Mouse (Mus musculus): ENCODE measurements around the gene Dnajb5.
A peak's percentile ranks its signal among the peaks of the same experiment; 100 is the strongest.

Dnajb5 gene

DNA sequence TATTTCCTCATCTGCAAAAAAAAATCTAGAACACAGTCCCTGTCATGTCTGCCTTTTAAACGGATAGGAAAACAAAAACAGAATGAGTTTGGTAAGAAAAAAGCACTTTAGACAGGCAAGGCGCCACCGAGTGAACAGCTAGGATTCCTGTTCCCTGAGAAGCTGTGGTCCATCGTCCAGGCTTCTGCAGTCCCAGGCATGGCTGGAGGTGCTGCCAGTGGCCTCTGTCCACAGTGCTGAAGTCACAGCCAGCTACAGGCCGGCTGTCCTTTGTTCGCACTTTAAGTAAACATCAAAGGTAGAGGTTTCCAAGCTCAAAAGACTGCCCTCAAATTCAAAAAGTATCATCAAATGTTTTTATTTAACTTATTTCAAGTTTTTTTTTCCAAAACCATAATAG, 4.6 kb upstream of the Dnajb5 start:
- no peak for DNase-seq

DNA sequence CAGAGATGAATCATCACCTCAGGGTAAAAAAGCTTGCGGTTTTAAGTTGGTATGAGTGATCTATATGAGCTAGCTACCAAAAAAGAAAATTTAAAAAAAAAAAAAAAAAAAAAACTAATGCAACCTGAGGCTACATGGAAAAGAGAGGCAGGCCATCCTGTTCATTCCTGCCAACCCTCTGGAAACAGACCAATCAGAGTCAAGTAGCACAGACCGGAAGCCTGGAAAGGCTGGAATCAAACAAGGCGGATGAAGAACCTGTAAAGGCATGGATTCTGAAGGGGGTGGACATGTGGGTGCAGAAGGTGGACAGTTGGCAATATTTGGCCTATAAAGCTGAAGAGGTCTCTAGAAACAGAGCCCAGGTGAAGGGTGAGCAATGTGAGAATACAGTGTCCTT, 4.2 kb upstream of the Dnajb5 start:
- no peak for DNase-seq

DNA sequence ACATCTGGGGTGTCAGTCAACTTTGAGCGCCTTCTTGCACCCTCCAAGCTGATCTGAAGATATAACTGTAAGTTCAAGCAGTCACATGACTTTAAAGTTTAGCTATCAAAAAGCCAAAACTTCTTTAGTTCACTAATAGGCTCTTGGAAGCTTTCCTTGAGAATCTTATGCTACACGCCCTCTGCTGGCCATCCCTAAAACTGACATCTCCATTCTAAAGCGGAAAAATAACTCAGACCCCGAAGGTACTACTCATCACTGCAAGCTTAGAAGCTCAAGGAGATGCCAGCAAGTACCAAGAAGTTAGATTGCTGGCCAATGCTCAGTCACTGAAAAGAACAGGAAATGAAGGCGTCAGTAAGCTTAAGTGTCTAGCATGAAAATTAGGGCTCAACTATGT, 3.7 kb upstream of the Dnajb5 start:
- DNase-seq: peak; percentile 62 to 76

DNA sequence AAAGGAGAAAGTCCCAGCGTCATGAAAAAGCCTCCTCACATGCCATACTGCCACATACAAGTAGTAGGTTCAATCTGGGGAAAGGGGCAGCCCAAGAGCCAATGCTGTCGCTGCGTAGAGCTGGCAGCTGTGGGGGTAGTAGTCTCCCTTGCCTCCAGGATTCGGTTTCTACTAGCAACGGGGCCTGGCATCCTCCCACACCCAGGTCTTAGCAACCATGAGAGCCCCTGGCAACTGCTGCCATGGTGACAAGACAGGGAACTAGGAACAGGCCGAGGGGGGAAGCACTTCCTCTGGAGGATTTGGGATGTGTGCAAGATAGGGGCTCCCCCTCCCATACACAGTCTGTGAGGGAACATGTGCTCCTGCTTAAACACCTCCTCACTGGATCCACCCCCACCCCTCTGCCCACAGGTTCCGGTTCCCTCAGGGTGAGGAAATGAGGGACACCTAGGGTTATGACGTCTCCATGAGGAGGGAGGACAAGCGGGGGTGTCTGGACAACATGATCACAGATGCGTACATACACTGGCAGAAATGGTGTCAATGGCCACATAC, 2.8 kb upstream of the Dnajb5 start:
- peak in 1 of 2 experiments; percentile 17 for DNase-seq

DNA sequence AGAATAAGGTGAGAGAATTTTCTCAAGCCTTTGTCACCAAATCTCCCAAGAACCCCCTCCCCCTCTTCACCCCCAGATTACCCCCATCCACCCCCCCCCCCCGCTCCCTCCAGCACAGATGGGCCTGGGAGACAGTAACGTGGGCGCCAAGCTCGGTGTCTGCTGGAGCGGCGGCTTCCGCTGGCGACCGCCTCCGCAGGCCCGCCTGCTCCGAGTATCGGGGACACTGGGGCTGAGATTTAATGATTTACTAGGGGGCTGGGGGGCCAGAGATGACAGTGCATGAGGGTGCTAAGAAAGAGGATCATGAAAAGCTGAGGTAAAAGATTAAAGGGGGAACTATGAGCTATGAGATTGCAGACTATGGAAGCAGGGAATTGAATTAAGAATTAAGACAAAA, 1.1 kb upstream of the Dnajb5 start:
- peak in 1 of 2 experiments; percentile 36 for DNase-seq

DNA sequence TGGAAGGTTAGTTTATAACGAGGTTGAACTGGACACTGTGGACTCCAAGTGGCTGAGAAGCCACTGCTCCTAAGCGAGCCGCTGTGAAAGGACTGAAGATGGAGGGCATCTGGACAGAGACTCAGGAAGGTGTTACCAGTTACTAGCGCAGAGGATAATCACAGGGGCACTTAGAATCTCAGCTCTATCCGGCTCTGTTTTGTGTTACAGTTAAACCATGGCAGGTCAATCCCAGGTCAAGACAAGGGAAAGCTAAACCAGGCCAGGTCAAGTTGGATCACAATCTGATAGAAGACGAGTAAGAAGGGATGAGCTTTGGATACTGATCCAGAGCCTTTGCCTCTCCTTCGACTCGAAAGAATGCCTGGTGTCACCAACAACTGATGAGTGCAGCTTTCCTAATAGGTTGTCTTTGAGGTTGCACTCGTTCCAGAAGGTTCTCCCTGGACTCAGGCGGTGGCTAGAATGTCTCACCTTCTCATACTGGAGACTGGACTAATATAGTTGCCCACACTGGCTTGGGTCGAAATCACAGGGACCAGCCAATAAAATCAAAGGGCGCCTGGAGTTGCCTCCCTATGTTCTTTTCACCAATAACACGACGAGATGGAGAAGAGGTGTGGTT, 451 bp upstream of the Dnajb5 start:
- DNase-seq: no peak

DNA sequence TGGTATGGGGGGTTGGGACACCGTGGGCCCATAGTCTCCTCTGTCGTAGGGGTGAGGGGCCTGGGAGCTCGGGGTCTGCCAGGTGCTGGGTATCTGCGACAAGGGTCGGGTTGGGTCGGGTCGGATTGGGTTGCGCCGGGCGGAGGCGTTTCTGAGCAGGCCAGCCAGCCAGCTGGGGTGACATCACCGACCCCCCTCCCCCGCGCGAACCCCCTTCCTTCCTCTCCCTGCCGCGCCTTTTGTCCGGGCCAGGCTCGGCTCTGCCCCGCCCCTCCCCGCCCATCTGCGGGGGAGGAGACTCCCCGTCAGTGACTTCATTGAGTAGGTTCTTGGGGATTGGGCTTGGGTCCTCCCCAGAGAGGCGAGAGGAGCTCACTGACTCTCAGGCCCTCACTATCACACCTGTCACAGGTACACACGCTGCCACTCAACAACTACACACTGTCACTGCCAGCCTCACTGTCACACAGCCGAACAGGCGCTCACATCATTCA, 498 bp downstream of the Dnajb5 start:
- peak; percentile 82 to 84 for DNase-seq

DNA sequence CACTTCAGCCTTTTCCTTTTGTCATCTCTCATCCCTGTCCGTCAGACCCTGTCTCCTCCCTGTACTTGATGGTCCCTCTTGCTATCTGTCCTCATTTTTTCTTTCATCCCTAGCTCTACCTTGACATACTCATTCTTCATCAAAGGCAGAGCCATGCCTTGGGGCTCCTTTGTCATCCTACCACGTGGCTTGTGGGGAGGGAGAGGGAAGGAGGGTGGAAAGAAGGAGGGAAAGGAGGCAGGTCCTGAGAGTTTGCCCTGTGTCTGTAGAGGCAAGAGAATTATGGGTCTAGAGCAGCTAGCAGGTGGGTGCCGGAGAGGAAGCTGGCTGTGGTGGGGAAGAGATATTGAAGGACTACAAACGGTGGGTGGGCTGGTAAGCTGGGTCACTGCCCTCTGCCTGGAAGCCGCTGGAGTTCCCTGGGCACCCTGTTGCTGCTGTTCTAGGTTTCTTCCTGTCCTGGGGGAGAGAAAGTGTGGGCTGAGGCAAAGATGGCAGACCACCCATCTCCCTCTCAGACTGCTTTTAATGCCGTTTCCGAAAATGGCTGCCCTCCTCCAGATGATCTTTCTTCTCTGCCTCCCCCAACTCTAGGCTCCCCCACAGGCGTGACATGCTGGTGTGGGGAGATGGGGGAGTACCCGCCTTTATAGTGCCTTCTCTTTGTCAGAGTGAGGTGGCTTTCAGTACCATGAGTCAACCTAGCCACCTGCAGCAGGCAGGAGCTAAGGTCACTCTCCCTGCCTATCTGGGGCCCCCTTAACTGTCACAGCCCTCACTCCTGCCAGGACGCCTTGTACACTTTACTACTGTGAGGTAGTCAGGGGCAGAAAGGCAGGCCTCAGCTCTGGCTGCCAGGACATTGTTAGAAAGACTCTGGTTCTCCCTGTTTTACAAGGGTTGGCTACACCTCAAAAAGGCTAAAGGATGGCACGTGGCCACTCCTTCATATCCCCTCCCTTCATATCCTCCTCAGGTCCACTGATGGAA, 1.9 kb downstream of the Dnajb5 start:
- DNase-seq: peak; percentile 23 to 41

DNA sequence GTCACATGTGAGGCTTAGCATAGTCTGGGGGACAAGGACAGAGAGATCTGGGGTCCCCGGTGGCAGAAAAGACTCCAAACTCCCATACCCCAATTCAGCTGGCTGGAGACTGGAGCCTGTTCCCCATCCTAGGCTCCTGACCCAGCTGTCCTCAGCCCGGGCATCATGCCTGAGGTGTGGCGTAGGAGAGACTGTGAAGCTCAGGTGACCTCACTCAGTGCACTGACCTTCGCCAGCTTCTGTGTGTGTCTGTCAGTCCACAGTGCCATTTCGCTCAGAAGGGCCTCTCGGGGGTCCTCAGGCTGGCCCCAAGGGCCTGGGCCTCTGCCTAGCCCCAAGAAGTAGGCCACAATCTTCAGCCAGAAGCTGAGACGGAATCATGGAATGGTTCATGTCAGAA, 2.9 kb downstream of the Dnajb5 start:
- DNase-seq: peak; percentile 38 to 43

DNA sequence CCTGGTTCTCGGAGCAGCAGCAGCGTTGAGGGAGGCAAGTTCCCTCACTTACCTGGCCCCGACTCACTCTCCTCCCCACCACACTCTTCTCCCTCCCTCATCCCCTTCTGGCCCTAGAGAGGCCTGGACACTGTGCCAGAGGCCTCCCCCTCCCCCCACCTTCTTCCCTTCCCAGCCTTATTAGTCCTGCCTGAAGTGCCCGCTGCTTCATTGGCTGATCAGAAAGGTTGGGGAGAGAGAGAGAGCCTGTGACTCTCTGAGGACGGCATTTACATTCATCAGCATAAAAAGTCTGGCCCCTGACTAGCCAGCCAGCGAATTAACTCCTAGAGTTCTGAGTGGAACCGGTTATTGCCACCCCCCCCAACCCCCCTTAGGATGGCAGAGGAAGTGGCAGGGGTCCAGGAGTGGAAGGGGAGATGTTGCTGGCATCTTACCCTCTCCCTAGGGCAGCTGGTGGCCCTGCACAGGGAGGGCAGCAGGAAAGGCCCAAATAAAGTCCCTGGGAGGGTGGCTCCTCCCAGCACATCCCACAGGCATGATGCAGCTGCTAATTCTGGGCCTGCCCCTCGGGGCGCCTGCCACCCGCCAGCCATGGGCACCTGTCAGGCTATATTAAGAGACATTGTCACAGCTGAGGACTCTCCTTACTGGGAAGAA, 4.0 kb downstream of the Dnajb5 start:
- peak; percentile 51 to 54 for DNase-seq

DNA sequence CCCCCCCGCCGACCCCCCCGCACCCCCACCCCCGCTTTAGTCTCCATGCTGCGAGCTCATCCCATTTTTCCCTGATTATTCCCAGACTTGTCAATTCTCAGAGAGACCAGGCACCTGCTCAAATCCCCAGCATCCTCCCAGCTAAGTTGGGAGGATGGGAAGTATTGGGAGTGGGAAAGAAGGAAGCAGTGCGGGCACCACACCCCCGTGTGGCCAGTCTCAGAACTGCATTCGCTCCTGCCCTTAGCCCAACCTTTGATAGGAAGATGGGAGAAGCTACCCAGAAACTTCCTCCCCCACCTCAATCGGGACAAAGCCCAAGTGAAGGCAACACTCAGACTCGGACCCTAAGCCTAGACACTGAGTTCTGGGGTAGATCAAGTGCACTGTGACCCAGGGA, 4.7 kb downstream of the Dnajb5 start:
- peak; percentile 80 to 89 for DNase-seq

DNA sequence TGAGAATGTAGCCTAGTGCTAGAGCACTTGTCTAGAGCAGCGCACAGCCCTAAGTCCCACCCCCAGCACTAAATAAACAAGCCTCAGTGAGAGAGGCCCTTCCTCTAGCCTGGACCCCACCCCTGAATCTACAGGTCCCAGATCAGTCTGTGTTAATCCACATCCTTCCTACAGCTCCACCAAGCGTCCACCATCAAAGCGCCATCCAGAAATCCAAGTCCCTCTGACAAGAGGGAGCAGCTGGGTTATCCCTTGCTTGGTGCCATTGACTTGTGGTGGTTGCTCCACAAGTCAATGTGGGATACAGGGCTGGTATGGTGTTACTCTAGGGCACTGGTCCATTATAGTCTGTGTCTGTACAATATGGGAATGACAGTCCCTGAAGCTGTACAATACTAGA, 5.6 kb downstream of the Dnajb5 start:
- DNase-seq: no peak

DNA sequence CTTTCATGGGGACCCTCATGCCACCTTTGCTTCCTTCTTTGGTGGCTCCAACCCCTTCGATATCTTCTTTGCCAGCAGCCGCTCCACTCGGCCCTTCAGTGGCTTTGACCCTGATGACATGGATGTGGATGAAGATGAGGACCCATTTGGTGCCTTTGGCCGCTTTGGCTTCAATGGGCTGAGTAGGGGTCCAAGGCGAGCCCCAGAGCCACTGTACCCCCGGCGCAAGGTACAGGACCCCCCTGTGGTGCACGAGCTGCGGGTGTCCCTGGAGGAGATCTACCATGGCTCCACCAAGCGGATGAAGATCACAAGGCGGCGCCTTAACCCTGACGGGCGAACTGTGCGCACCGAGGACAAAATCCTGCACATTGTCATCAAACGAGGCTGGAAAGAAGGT, 7.0 kb downstream of the Dnajb5 start:
- no peak for DNase-seq

DNA sequence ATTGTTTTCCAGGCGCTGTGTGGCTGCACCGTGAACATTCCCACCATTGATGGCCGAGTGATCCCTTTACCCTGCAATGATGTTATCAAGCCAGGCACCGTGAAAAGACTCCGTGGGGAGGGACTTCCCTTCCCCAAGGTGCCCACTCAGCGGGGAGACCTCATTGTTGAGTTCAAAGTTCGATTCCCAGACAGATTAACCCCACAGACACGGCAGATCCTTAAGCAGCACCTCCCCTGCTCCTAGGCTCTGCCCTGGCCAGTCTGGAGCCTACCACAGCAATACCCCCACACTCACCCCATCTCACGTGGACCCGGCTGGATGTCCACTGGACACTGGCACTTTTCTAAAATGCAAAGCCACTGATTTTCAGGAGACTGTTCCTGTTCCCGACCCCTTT, 7.7 kb downstream of the Dnajb5 start:
- DNase-seq: no peak

DNA sequence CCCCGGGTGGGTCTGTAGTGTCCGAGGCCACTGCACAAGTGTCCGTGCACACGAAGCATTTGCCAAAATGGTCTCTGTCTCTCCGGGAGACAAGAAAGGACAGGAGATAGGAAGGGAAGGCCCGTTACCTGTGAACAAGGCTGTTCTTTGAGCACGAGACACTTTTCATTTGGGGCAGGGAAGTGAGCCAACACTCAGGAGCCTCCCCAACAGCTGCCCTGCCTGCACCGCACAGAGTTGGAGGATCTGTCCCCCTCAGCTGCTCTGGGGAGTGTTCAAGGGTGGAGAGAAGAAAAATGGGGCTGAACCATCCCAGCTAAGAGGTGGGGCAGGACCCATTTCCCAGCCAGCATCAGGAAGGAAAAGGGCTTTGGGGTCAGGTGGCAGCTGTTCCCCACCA, 8.4 kb downstream of the Dnajb5 start:
- no peak for DNase-seq

DNA sequence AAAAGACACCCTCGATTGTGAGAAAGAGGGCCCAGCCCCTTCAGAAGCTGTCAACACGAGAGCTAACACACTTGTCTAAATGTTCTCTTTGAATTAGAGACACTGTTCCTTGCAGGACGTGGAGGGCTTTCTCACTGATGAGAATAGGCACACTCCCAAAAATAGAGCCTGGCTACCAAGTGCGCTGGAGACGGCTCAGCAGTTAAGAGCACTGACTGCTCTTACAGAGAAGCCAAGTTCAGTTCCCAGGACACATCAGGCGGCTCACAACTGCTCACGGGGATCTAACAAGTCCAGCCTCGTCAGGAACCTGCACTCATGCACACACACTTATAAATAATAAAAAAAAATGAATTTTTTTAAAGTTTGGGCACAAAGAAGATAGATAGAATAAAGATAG, 9.3 kb downstream of the Dnajb5 start:
- DNase-seq: no peak

DNA sequence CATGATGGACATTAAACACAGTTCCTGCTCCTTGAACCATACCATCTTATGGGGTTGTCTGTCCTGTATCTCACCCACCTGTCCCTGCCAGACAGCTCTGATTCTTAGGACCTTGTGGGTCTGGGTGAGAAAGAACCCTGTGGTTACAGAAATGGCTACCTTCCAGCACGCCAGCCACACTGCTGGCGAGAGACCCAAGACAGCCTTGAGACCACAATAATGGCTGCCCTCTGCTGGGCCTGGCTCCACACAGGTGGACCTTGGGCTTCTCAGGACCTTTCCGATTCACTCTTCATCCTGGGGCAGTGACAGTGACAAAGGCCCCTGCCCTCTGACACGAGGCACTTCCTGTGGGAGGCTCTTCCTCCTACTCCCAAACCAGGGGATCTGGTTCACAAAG, 9.8 kb downstream of the Dnajb5 start:
- no peak for DNase-seq

DNA sequence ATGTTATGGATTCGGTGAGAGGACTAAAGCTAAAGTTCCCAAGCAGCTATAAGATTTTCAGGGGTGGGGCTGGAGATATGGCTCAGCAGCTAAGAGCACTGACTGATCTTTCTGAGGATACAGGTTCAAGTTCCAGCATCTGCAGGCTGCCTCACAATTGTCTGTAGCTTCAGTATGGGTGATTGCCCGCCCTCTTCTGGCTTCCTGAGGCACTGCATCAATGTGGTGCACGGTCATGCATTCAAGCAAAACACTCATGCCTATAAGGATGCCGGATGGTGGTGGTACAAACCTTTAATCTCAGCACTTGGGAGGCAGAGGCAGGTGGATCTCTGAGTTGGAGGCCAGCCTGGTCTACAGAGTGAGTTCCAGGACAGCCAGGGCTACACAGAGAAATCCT, 12.0 kb downstream of the Dnajb5 start:
- DNase-seq: peak; percentile 67 to 69

DNA sequence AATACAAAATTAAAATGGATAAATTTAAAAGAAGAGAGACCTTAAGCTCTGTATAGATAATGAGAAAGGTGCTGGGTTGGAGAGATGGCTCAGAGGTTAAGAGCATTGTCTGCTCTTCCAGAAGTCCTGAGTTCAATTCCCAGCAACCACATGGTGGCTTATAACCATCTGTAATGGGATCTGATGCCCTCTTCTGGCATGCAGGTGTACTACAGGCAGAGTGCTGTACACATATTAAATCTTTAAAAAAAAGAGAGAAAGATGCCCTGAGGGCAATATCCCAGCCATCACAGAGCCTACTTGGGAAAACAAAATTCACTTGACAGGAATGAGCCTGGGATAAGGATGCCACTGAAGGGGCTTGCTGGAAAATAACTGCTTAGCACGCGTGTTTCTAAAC, 13.9 kb downstream of the Dnajb5 start:
- DNase-seq: no peak

DNA sequence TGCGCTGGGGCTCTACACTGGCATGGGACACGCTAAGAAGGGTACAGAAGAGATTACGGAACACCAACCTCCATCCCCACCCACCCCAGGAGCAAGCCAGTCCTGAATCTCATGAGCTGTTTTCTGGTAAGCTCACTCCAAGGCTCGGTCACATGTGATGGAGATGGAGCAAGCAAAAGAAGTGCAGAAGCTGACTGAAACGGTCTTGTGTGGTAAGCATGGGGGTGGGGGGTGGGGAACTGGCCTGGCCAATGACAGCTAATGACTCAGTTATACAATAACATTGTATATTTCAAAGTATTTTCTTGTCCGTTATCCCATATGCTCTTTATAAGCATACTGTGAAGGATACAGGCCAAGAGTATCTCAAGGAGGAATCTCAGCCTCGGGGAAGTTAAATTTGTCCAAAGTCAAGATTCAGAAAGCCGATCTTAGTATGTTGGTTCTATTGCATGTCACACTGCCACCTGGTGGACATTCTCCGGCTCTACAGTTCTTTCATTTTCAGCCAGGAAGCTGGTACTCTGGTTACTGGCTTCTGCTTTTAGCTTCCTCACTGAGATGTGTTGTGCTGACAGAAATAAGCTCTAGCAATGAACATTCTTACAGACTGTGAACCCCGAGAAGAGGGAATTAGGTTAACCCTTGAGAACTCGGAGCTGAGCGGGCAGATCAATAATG, 15.6 kb downstream of the Dnajb5 start:
- peak; percentile 38 to 65 for DNase-seq

DNA sequence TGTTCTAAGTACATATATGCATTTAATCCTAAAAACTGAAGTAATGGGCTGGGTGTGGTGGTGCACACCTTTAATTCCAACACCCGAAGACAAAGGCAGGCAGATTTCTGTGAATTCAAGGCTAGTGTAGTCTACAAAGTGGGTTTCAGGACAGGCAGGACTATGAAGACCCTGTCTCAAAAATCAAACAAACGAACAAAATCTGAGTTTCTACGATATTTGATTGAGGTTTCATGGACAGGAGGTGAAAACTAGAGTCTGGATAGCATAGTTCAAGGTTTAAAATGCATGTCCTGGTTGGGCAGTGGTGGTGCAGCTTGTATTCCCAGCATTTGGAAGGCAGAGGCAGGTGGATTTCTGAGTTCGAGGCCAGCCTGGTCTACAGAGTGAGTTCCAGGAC, 19.7 kb downstream of the Dnajb5 start, which contains the start of gene 1700022I11Rik:
Gene 1700022I11Rik (plus strand): TSS at position 301 of the 400 bp plus-strand sequence.
- DNase-seq: no peak

DNA sequence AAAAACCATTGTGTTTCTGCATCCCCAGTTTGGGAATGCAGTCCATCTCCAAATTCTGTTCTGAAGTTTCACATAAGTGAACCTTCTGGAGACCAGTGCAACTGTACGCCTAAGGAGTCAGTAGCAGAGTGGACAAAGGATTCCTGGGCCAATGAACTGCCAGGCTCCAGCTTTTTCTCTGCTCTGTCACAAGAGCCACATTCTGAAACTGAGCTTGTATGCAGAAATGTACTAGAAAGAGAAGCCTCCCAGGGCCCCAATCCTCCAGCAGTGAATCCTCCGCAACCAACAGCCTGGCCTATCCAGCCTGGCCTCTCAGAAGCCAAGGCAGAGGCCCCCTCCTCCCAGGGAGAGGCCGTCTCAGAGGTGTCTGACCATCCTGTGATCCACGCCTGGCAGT, 23.3 kb downstream of the Dnajb5 start:
- no peak for DNase-seq

DNA sequence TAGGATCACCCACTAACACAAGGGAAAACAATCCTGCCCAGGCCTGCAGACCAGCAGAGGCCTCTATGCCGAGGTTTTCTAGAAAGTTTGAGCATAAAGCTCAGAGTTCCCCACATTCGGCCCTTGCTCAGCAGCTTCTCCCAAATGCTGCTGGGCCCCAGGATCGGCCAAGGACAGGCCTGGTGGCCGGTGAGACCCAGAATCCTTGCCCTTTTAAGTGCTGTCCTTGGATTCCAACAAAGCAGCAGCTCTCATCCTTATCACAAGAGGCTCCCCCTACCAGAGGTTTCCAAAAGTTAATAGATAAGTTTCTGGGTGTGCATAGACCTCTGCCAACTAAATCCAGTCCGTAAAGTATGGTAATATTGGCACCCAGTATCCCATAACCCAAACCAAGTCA, 24.3 kb downstream of the Dnajb5 start:
- no peak for DNase-seq

Data from cerebellum, adult 18-20 months (tissue).